Mouse (Mus musculus) heart, adult 2 months (tissue): ENCODE results near the gene Trpm1.

Experiments used
- CTCF ChIP-seq: fragments of 200-600 bp; IDR thresholded peaks from 2 replicates; pipeline ENCODE4 v1.8.1; 2022; ENCODE audit warnings: antibody characterized with exemption, mild to moderate bottlenecking, moderate library complexity
- EP300 ChIP-seq: fragments of 200-500 bp; IDR thresholded peaks from 2 replicates; pipeline ENCODE4 v1.6.1; 2011; ENCODE audit warnings: low read depth, low read length, control low read depth; ENCODE audit not compliant: insufficient read depth
- POLR2A ChIP-seq: fragments of 200-500 bp; IDR thresholded peaks from 2 replicates; pipeline ENCODE4 v1.6.1; 2011; ENCODE audit warnings: mild to moderate bottlenecking, low read depth, low read length, control low read depth; ENCODE audit not compliant: insufficient read depth

GRCm38 (mm10) chr7:64296286-64297010, 142.8 kb downstream of the Trpm1 start:
- TF ChIP-seq POLR2A (no peak), CTCF (no peak), EP300 (no peak)
